Mouse (Mus musculus) embryonic facial prominence, embryonic 13.5 days (tissue): ENCODE data around the gene Map3k14. TPM values are rescaled to one million over a fixed set of nuclear protein-coding genes. Genes with fewer than 3 reads are reported as not detected.

ENCODE experiments used
- ATAC-seq: fragments of 200-750 bp; cut with Nextera tagmentation; 2 replicates; pipeline ENCODE4 v1.8.0; 2017; ENCODE audit warnings: low read depth; ENCODE audit not compliant: insufficient number of reproducible peaks, insufficient read depth, low FRiP score, low TSS enrichment
- H3K27ac ChIP-seq: fragments of 300-500 bp; sonication (generic); 2 replicates; pipeline ENCODE4 v1.5.1; 2015; ENCODE audit warnings: moderate library complexity, mild to moderate bottlenecking, inconsistent platforms
- H3K27me3 ChIP-seq: fragments of 300-500 bp; sonication (generic); 2 replicates; pipeline ENCODE4 v1.6.1; 2015; ENCODE audit warnings: mild to moderate bottlenecking, inconsistent platforms
- H3K36me3 ChIP-seq: fragments of 300-500 bp; sonication (generic); 2 replicates; pipeline ENCODE4 v1.6.1; 2015; ENCODE audit warnings: mild to moderate bottlenecking, inconsistent platforms
- H3K4me1 ChIP-seq: fragments of 300-500 bp; sonication (generic); 2 replicates; pipeline ENCODE4 v1.6.1; 2015; ENCODE audit warnings: inconsistent platforms
- H3K4me2 ChIP-seq: fragments of 300-500 bp; sonication (generic); 2 replicates; pipeline ENCODE4 v1.6.1; 2015; ENCODE audit warnings: moderate library complexity, mild to moderate bottlenecking, inconsistent platforms
- H3K4me3 ChIP-seq: fragments of 300-500 bp; sonication (generic); 2 replicates; pipeline ENCODE4 v1.5.1; 2015; ENCODE audit warnings: mild to moderate bottlenecking, inconsistent platforms
- H3K9ac ChIP-seq: fragments of 300-500 bp; sonication (generic); 2 replicates; pipeline ENCODE4 v1.6.1; 2015; ENCODE audit warnings: mild to moderate bottlenecking, inconsistent platforms
- H3K9me3 ChIP-seq: fragments of 300-500 bp; sonication (generic); 2 replicates; pipeline ENCODE4 v1.6.1; 2016; ENCODE audit warnings: inconsistent platforms
- WGBS: fragments of 180-500 bp; shearing (Covaris S2); methylation state at CpG from one replicate; pipeline ENCODE4 v1.1.7; 2015; ENCODE audit warnings: mixed read lengths; 5-methylcytosine and 5-hydroxymethylcytosine counted together
- polyA plus RNA-seq: library from polyadenylated mRNA; unstranded; fragments of >200 nt; fragmentation: Nextera tagmentation; extraction: Ambion mirVana; gene quantifications from 2 replicates; pipeline ENCODE4 v1.2.1, GENCODE M21; 2015

Gene Map3k14
- polyA plus RNA-seq, 1 experiment from 2014 or later: 4.4 TPM

DNA sequence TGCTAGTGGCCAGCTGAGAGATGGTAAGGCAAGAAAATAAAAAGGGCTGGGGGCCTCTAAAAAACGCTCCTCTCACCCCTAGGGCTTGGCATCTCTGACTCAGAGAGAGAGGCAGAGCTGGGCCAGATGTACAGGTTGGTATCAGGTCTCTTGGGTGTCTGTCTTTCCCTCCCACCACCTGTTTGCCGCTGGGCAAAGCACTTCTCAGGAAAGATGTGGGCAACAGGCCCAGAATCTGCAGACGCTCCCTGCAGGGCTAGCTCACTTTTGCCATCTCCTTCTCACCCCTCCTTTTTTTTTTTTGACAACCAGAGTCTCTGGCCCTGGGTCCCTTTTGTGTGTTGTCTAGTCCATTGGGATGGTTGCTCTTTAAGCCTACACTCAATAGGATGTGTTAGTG lies 1.6 kb upstream of the Map3k14 start:
- Histone ChIP-seq H3K4me1 (peaks cover 48% of the 10 kb centered on the region), H3K4me3 (no peak overlapping the region), H3K27me3 (no peaks in the 10 kb centered on the region), H3K4me2 (no peak overlapping the region), H3K9ac (no peak overlapping the region), H3K9me3 (no peaks in the 10 kb centered on the region), H3K27ac (peak overlapping the region; percentile 95; the same call in 1 of the 2 replicates), H3K36me3 (no peaks in the 10 kb centered on the region)
- WGBS: 77% methylated on average over 3 of the region's 3 CpGs
- ATAC-seq: no peak

DNA sequence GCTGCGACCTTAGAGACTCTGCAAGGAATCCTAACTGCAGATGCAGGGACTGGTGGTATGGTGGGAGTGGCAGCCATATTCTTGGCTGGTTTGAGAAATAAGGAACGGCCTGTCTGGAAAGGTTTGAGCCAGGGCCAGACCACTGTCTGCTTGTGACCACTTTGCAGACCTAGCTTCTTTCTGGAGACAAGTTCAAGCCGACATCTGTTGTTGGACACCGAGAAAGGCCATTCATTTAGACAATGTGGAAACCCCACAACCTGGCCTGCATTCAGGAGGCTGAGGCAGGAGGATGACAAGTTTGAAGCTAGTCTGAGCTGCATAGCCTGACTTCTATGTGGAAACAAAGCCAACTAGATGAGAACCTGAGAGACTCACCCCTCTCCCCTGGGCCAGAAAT lies 1.1 kb upstream of the Map3k14 start:
- H3K4me3 ChIP-seq: no peak overlapping the region
- ATAC-seq: no peak
- WGBS: 72% methylated on average over 4 of the region's 4 CpGs
- H3K27me3 ChIP-seq: no peaks in the 10 kb centered on the region
- H3K9ac ChIP-seq: no peak overlapping the region
- no peaks in the 10 kb centered on the region for H3K36me3 ChIP-seq
- peak overlapping the region; percentile 82 for H3K4me2 ChIP-seq
- no peaks in the 10 kb centered on the region for H3K9me3 ChIP-seq
- peak overlapping the region; percentile 95 for H3K27ac ChIP-seq
- H3K4me1 ChIP-seq: peaks cover 53% of the 10 kb centered on the region

DNA sequence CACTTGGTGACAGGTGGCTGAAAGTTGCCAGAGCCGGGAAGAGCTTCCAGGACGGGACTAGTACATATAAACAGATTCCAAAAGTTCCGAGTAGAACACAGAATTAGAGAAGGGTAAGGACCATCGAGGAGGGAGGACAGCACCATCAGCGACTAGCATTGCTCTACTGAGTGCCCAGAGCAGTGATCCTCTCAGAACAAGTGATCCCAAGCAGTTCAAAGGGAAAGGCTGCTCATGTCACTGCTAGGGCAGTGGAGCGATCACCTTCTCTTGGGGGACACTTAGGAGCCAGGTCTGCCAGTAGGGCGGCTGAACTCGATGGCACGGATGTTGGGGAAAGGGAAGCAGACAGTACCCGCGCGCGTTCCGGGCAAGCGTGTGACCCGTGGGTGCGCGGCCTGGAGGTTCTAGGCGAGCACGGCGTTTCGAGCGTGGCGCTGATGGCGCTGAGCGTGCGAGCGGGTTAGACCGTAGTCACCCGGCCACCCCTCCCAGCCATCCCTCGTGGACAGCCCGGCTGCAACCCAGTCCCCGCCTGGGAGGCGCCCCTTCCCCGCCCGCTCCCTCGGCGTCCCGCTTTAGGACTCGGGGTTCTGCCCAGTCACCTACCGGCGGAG lies 435 bp downstream of the Map3k14 start:
- peak overlapping the region; percentile 82 for H3K4me2 ChIP-seq
- H3K9ac ChIP-seq: peak overlapping the region; percentile 82
- WGBS: 1% methylated on average over 42 of the region's 42 CpGs
- H3K27ac ChIP-seq: peak overlapping the region; percentile 82
- no peaks in the 10 kb centered on the region for H3K9me3 ChIP-seq
- H3K27me3 ChIP-seq: no peaks in the 10 kb centered on the region
- no peak; the same call in 1 of the 2 replicates for ATAC-seq
- peaks cover 60% of the 10 kb centered on the region for H3K4me1 ChIP-seq
- no peaks in the 10 kb centered on the region for H3K36me3 ChIP-seq
- peak overlapping the region; percentile 75 for H3K4me3 ChIP-seq

DNA sequence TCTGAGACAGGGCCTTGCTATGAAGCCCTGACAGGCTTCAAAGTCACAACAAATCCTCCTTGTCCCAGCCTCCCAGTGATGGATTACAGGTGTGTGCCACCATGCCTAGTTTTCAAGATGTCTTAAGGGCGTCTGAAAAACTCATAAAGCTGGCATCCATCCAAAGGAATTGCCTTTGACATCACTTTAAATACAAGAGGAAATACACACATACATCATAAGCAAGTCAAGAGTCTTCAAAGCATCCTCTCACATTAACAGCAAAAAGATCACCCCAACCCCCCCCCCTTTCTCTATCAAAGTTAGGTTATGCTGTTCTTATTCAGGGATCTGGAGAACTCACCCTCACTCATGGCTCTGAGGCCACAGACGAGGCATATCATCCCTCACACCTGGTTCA lies 1.4 kb downstream of the Map3k14 start:
- Histone ChIP-seq H3K4me1 (peaks cover 59% of the 10 kb centered on the region), H3K36me3 (no peaks in the 10 kb centered on the region), H3K4me2 (peak overlapping the region; percentile 82), H3K4me3 (peak overlapping the region; percentile 75), H3K9me3 (no peaks in the 10 kb centered on the region), H3K27ac (no peak overlapping the region), H3K9ac (0 out of 2 replicates have a peak overlapping the region, but pooled peaks have one; percentile 12), H3K27me3 (no peaks in the 10 kb centered on the region)
- no peak for ATAC-seq
- 22% methylated on average over 2 of the region's 2 CpGs for WGBS

DNA sequence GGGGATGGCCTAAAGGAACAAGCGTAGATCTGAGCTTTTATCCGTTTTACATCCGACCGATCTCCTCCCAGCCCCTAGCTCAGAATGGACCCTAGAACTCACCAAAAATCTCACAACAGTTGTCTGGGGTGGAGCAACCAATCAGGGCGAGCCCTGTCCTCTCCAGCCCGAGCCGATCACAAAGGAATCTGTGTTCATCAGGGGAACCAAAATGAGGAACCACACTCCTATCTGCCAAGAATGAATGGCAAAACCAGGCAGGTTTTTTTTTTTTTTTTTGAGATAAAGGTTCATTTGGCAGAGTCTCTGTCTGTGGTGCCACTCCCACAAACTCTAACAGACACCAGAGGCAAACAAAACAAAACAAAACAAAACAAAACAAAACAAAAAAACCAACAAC lies 2.1 kb downstream of the Map3k14 start:
- no peak overlapping the region for H3K9ac ChIP-seq
- H3K4me1 ChIP-seq: peaks cover 61% of the 10 kb centered on the region
- 40% methylated on average over 7 of the region's 7 CpGs for WGBS
- H3K27me3 ChIP-seq: no peaks in the 10 kb centered on the region
- no peaks in the 10 kb centered on the region for H3K36me3 ChIP-seq
- no peaks in the 10 kb centered on the region for H3K9me3 ChIP-seq
- H3K27ac ChIP-seq: no peak overlapping the region
- H3K4me2 ChIP-seq: peak overlapping the region; percentile 82
- no peak overlapping the region for H3K4me3 ChIP-seq
- no peak for ATAC-seq

DNA sequence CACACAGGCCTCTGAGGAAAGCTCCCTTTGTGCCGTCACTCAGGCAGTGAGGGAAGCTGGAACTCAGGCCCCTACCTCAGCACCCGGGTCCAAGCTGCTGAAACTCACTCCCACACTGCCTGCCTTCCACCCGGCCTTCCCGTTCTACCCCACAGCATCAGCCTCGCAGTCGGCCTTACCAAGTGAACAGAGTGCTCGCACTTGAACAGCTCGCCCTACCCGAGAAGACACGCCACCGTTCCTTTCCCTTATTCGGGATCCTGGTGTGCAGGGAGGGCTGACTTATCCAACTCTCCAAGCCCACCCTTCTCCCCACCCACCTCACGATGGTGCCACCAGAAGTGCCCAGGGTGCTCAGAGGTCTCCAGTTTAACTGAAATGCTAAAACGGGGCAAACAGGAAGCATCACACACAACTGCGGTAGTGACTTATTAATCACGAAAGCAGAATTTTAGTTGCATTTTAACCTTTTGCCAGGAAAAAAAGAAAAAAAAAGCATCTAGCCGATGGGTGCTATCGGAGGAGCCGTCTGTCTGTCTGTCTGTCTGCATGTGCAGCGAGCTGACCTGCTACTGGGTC lies 2.8 kb downstream of the Map3k14 start:
- Histone ChIP-seq H3K9ac (peak overlapping the region; percentile 49; the same call in 1 of the 2 replicates), H3K4me3 (no peak overlapping the region), H3K36me3 (no peaks in the 10 kb centered on the region), H3K4me2 (no peak overlapping the region), H3K27me3 (no peaks in the 10 kb centered on the region), H3K9me3 (no peaks in the 10 kb centered on the region), H3K27ac (no peak overlapping the region), H3K4me1 (peaks cover 61% of the 10 kb centered on the region)
- WGBS: 81% methylated on average over 20 of the region's 20 CpGs
- ATAC-seq: no peak

DNA sequence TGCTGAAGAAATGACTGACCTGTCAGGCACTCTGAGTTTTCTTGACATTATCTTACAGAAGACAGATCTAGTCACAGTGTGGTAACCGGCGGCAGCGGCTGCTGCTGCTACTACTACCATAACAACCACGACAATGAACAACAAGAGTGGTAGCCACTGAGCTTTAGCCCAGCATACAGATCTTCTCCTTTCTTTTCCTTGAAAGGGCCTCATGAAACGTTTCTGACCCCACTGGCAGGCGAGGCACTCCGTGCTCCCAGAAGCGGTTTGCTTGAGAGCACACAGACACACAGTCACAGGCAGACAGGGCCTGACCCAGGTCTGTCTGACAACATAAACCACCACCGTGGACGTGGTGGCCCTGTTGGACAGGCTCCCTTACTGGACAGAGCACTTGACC lies 3.7 kb downstream of the Map3k14 start:
- Histone ChIP-seq H3K4me2 (no peak overlapping the region), H3K9ac (peak overlapping the region; percentile 40; the same call in 1 of the 2 replicates), H3K36me3 (no peaks in the 10 kb centered on the region), H3K4me3 (no peak overlapping the region), H3K9me3 (no peaks in the 10 kb centered on the region), H3K4me1 (peaks cover 60% of the 10 kb centered on the region), H3K27ac (no peak overlapping the region), H3K27me3 (no peaks in the 10 kb centered on the region)
- ATAC-seq: no peak
- WGBS: 64% methylated on average over 10 of the region's 10 CpGs

DNA sequence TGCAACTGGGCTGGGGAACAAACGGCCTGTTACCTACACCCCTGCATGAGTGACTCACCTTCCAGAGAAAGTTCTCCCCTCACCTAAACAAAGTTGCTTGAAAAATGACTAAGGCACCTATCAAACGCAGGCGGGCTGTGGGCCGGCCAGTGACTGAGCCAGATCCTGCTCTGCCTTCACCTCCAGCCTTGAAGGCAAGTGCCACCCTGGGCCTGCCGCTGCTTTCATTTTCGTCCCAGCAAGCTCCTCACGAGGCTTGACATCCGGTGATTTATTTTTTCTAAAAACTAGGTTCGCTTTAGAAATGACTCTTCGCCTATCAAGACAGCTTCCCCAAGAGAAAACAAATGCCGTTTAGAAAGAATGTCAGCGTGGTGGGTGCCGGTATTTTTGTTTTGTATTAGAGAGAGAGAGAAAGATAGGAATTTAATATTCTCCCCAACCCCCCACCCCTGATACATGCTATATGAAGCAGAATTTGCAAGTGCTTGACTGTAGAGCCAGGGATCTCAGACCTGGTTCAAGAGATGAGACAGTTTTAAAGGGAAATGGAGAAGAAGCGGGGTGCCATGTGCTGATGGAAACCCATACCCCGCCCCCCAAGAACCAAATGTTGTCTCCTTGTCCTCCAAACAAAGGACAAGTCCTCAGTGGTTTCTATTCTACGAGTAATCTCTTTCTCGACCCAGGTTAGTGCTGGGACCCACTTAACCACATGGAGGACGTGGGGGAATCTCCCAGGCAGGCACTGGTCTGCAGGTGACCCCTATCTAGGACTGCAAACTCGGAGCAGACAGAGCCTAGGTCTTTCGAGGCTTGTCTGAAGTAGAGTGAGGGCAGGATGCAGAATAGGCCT lies 4.6 kb downstream of the Map3k14 start:
- no peak overlapping the region for H3K9ac ChIP-seq
- no peaks in the 10 kb centered on the region for H3K27me3 ChIP-seq
- H3K9me3 ChIP-seq: no peaks in the 10 kb centered on the region
- no peak for ATAC-seq
- 66% methylated on average over 20 of the region's 20 CpGs for WGBS
- H3K4me2 ChIP-seq: no peak overlapping the region
- H3K27ac ChIP-seq: no peak overlapping the region
- no peaks in the 10 kb centered on the region for H3K36me3 ChIP-seq
- H3K4me3 ChIP-seq: no peak overlapping the region
- peaks cover 52% of the 10 kb centered on the region for H3K4me1 ChIP-seq

DNA sequence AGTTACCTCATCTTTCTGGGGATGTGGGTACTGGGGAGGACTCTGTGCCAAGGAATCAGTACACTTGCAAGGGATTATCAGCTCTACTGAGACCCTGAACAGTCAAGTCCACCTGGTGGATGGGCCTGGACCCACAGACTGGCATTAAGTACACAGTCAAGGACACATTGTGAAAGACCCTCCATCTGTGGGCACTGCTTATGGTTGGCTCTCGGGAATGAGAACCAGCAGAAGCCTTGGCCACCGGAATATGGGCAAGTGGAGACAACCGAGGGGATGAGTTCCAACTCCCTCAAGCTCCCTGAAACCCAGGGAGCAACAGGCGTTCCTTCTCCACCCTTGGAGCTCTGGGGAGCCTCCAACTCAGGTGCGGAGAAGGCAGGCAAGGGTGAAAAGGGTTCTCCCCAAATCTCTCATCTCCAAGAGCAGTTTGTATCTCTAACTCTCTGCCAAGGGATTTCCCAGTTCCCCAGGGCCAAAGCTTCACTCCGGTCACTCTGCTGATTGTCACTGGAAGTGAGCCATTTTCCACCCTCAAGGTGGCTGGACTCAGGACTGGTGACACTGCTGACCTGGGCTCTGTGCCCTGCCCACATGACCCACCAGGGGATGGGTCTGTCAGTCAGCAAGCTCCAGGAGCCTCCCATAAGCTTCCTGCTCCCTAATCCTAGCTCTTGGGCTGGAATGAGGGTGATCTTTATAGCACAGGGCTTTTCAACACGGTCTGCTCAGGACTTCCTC lies 5.4 kb downstream of the Map3k14 start:
- Histone ChIP-seq H3K4me1 (peaks cover 52% of the 10 kb centered on the region), H3K9ac (no peak overlapping the region), H3K27me3 (no peaks in the 10 kb centered on the region), H3K4me2 (no peak overlapping the region), H3K9me3 (no peaks in the 10 kb centered on the region), H3K36me3 (no peaks in the 10 kb centered on the region), H3K27ac (no peak overlapping the region), H3K4me3 (no peak overlapping the region)
- WGBS: 83% methylated on average over 7 of the region's 7 CpGs
- no peak for ATAC-seq

DNA sequence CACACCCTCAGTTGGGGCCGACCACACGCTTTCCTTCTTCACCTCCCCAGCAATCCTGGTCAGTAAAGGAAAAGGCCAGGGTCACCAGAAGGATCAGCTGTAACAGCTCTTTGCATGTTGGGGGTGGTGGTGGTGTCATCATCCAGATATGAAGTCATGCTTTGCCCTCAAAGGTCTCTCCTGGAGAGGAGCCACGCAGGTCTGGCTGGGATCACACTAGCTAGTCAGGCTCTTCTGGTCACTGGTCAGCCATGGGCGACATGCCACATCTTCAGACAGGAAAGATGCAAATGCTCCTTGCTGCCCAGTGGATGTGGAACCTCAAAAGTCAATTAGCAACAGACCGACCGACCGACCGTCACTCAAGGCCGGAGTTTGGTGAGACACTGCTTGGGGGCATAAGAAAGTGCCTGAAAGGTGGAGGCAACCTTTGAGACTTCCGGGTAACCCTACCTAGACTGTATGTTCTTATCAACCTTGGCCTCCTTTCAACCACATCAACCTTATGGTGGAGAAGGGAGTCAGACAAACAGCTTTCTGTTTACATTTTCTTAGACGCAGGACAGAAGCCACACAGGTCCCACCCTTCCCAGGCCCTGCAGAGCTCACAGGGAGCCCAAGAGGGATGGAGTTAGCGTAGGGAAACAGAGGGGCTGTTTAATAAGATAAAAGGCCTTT lies 6.6 kb downstream of the Map3k14 start:
- Histone ChIP-seq H3K27me3 (no peaks in the 10 kb centered on the region), H3K9ac (no peak overlapping the region), H3K4me2 (no peak overlapping the region), H3K9me3 (no peaks in the 10 kb centered on the region), H3K27ac (no peak overlapping the region), H3K4me1 (peaks cover 41% of the 10 kb centered on the region), H3K36me3 (no peaks in the 10 kb centered on the region), H3K4me3 (no peak overlapping the region)
- WGBS: 83% methylated on average over 12 of the region's 12 CpGs
- no peak for ATAC-seq

DNA sequence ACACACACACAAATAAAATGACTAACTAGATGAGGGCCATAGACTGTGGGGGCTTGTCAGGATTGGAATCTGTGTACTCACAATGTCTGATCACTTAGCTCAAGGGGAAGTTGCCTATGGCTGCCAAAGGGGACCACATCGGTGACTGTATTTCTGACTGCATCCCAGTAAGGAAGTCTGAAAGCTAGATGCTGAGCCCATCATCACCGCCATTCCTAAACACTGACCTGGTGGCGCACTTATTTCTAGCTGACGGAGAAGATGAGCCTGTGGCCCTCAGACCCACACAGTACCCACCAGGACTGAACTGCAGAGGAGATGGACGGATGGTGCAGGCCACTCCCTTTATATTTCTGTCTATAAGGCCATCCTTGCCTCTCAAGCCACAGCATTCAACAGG lies 7.2 kb downstream of the Map3k14 start:
- H3K27ac ChIP-seq: no peak overlapping the region
- no peaks in the 10 kb centered on the region for H3K36me3 ChIP-seq
- WGBS: 94% methylated on average over 5 of the region's 5 CpGs
- H3K9me3 ChIP-seq: no peaks in the 10 kb centered on the region
- no peak for ATAC-seq
- no peak overlapping the region for H3K4me3 ChIP-seq
- no peak overlapping the region for H3K4me2 ChIP-seq
- H3K27me3 ChIP-seq: no peaks in the 10 kb centered on the region
- peaks cover 34% of the 10 kb centered on the region for H3K4me1 ChIP-seq
- H3K9ac ChIP-seq: no peak overlapping the region
